Mouse (Mus musculus): ENCODE data around the gene Icosl. TPM values are rescaled to one million over a fixed set of nuclear protein-coding genes. Genes with fewer than 3 reads are reported as not detected.
"Not testable (repeated sequence)": the region's sequence is repeated elsewhere in the genome, so short reads cannot be mapped to it uniquely, and the experiment has no call there.

Icosl gene
- total RNA-seq (2021) = 1 to 10 TPM; 2.5 to 3.1 TPM
- long read RNA-seq, experiment 1, partial matches to known transcripts = 0 of 2 reads
- long read RNA-seq, experiment 1, other reads (novel, unspliced or antisense) = 0 of 2 reads
- long read RNA-seq, experiment 2 = 0 reads

GRCm38 (mm10) chr10:78069101-78070011 is at the start of gene Icosl:
TSS of gene Icosl (plus strand) at chr10:78069302.
- peak; percentile 40 for DNase-seq (ENCODE audit: low spot score in 2 of 2)

GRCm38 (mm10) chr10:78019984-78020383 is 49.1 kb upstream of the Icosl start:
- not testable (repeated sequence) for DNase-seq (ENCODE audit: low spot score in 2 of 2)

GRCm38 (mm10) chr10:78025453-78025852 is 43.6 kb upstream of the Icosl start:
- DNase-seq (ENCODE audit: low spot score in 2 of 2) = not testable (repeated sequence)

DNA sequence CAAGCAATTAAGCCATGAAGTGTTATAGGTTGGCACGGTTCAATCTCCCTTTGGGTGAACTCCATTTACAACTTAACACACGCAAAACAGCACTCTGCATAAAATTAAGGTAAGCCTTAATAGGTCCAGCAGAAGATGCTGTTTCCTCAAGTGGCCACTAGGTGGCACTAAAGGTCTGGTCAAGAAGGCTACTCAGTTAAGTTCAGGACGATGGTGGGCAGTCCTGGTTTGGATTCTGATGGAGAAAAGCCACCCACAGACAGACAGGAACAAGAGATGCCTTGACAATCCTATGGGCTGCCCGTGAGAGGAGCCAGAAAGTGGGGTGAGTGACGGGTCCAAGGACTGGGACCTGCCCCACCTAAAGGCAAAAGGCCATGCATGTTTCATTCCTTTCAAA is 41.0 kb upstream of the Icosl start:
- DNase-seq (ENCODE audit: low spot score in 2 of 2) = peak; percentile 57 to 79

GRCm38 (mm10) chr10:78029080-78029479 is 40.0 kb upstream of the Icosl start:
- no peak for DNase-seq (ENCODE audit: low spot score in 2 of 2)

DNA sequence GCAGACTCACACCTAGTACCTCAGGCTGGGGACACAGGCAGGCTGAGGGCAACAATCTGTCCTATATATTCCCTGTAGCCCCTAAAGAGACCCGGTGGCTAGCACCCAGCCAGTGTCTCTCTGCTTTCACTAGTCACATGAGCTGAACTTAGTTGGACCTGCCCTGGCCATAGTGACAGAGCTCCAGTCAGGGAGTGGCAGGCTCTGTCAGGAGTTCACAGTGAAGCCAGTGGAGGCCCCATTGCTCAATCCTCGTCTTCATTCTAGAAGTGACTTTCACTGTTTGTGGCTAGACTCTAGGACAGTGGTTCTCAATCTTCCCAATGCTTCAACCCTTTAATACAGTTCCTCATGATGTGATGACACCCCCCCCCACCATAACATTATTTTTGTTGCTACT is 37.1 kb upstream of the Icosl start:
- DNase-seq (ENCODE audit: low spot score in 2 of 2) = no peak

DNA sequence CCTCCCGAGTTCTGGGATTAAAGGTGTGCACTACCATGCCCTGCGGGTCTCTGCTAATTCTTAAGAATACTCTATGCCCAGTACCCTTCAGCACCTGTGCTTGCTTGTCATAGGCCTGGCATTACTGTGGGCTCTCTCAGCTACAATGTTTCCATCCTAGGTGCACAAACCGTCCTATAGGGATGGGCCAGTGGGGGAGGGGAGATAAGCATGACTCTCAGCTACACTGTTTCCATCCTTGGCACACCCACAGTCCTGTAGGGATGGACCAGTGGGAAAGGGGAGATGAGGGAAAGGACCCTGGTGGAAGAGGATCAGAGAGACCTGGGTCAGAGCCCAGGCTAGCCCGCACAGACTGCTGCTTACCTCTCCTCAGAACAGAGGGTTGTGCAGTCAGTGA is 32.0 kb upstream of the Icosl start:
- DNase-seq (ENCODE audit: low spot score in 2 of 2) = no peak

DNA sequence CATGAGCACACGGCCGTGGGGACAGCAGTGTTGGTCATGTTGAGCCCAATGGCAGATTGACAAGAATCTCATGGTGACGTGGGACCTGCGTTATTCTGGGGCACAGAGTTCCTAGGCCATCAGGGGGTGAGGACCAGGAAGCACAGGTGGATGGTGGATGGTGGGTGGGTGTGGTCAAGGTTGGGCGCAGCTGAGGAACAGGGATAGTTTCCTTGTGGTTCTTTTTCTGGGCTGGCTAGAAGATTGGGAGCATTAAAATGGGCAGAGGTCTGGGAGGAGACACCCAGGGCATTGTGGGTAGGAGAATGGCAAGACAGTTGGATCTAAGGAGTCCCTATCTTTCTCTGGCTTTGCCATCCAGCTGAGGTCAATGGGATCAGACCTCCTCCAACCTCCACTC is 27.5 kb upstream of the Icosl start, which contains the start of gene Dnmt3l:
Dnmt3l (plus strand) TSS at position 301 of the 400 bp plus-strand sequence.
- DNase-seq (ENCODE audit: low spot score in 2 of 2) = no peak

DNA sequence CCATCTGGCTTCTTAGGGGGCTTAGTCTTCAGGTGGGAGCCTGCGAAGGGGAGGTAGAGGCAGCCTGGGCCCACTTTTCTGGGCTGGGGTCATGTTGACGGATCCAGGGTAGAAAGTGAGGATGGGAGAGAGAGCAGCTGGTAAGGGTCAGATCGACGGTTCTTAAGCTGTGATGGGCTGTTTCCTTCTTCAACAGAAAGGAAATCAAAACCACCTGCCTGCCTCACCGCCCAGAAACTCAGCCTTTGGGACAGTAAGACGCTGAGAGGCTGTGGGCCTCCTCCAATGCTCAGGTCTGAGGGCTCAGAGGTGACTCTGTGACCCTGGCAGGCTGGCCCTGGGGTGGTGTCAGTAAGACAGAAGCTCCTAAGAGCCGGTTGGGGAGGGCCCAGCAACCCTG is 27.0 kb upstream of the Icosl start:
- no peak for DNase-seq (ENCODE audit: low spot score in 2 of 2)

DNA sequence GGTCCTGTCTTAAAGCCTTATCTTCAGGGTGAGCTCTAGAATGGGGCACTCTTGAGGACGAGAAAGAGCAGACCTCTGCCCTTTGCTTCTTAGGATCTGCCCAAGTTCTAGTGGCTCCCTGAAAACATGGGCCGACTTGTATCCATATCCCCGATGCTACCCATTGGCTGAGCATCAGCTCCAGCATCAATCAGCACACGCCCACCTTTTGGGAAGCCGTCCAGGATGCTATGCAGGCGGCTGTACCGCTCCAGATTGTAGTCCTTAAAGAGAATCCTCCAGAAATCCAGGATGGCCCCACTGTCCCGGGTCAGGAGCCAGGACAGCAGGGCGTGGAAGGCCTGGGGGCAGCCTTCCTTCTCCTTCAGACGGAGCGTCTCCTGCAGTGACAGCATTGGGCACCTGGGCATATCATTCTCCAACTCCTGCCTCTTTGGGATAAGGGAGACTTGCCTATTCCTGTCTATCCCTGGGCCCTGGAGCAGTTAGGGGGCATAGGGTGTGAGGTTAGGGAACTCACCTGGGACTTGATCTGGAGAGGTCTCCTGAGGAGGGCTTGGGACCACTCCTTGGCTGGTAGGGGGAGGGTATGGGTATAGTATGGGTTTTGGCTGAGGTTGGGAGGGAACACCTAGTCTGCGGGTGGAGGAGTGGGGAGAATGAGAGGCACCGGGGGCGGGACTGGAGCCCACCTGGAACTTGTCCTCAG is 26.3 kb upstream of the Icosl start:
- peak; percentile 43 to 44 for DNase-seq (ENCODE audit: low spot score in 2 of 2)

GRCm38 (mm10) chr10:78043406-78043836 is 25.7 kb upstream of the Icosl start, which contains the start of gene Aire:
TSS of gene Aire (minus strand) at chr10:78043610.
- DNase-seq (ENCODE audit: low spot score in 2 of 2) = peak; percentile 44 to 59

DNA sequence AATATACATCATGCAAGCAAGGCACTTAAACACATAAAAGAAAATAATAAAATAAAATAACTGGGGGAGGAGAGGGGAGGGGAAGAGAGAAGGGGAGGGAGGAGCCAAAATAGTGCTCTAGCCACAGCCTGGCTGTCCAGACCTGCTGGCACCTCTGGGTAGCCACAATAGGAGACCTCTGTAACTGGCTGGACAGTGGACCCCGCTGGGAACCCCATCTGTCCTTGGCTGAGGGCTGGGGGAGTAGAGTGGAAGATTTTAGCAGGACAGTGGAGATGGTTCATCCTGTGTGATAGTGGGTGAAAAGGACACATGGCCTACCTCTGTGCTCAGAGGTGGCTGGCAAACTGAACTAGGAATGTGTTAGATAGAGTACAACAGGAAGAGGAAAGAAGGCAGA is 24.6 kb upstream of the Icosl start:
- no peak for DNase-seq (ENCODE audit: low spot score in 2 of 2)

- no peak for DNase-seq (ENCODE audit: low spot score in 2 of 2)
These were observed 22.7 kb upstream of the Icosl start for GRCm38 (mm10) chr10:78046388-78046787.

DNA sequence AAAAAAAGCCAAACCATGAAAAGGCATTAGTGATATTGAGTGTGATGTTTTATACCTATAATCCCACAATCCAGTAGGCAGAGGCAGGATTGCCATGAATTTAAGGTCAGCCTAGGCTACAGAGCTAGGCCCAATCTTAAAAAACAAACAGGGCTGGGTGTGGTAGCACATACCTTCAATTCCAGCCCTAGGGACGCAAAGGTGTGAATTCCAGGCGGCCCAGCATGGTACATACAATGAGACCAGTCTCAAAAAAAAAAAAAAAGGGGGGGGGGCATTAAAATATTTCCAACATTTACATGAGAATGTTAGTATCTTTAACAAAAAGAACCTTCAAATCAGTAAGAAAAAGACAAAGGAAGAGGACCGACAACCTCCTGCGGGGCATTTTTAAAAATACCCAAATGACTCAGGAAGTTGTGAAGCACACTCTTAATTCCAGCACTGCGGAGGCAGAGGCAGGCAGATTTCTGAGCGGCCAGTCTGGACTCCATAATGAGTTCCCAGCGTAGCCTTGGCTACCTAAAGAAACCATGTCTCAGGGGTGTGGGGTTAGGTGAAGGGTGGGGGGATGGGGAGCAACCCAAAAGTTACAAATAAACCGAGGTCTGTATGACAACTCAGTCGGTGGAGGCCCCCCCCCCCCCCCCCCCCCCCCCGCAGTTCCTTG is 20.9 kb upstream of the Icosl start:
- DNase-seq (ENCODE audit: low spot score in 2 of 2) = no peak

DNA sequence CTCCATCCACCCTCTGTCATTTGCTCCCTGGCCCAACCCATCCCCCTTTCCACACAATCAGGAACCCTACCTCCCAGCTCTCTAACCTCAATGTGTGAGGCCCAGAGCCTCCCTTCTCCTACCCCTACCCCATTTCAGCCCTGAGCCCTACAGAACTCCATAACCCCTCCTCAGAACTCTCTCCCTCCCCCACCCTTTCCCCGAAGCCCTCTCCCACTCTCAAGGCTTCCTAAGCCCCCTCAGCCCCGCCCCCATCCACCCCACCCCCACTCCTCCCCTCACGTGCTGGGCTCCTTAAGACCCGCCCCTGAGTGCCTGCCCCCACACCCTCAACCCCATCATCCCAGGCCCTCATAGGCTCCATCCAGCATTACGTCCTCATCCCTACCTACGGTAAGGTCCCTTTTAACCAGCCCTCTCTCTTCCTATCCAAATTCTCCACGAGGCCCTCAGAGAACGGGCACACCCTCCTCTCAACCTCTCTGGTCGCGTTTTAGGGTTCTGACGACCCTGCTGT is 19.5 kb upstream of the Icosl start:
- no peak for DNase-seq (ENCODE audit: low spot score in 2 of 2)

DNA sequence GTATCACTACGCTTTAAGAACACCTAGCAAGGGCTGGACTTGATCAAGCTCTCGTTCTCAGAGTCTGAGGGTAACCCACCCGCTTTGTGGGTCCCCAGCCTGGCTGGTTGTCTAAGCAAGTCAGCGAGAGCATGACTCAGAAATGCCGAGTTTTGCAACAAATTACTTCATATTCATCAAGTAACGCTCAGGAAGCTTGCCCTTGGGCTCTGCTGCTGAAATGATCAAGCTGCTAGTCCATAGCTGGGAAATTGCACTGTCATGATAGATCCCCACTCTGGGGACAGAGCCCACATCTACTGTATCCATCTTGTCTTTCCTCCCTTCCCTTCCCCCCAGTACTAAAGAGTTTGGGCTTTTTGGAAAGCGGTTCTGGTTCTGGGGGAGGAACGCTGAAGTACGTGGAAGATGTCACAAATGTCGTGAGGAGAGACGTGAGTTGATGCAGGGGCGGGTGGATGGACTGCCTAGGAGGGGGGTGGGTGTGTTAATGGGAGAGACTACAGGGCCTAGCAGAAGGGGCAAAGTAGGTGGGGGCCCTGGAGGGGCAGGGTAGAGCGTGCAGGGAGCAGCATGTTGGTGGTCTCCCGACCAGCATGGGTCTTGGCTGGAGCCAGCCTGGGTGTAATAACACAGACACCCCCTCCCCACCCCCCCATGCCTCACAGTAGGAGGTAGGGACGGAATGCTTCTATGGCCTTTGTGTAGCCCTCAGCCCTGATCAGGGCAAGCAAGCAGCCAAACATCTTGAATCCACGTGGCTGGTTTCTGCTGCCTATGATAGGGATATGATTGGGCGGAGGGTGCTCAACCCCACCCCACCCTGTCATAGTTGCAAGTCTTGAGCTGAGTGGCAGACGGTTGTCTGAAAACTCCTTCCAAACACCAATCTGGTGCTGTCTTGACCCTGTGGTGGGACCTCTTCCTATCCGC is 14.2 kb upstream of the Icosl start:
- no peak for DNase-seq (ENCODE audit: low spot score in 2 of 2)

- no peak for DNase-seq (ENCODE audit: low spot score in 2 of 2)
These were observed 12.0 kb upstream of the Icosl start for GRCm38 (mm10) chr10:78057056-78057455.

- no peak for DNase-seq (ENCODE audit: low spot score in 2 of 2)
These were observed 6.0 kb upstream of the Icosl start for GRCm38 (mm10) chr10:78063122-78063521.

- DNase-seq (ENCODE audit: low spot score in 2 of 2) = no peak
These were observed 1.9 kb upstream of the Icosl start for GRCm38 (mm10) chr10:78067226-78067625.

GRCm38 (mm10) chr10:78068541-78068940 is 561 bp upstream of the Icosl start:
- no peak for DNase-seq (ENCODE audit: low spot score in 2 of 2)
